Mouse (Mus musculus) stomach, postnatal 0 days (tissue): ENCODE measurements at regions not wholly inside any gene's neighbourhood (a gene's known extent, or its start where the extent isn't known, plus 50 kb on each side); places are given as distances from the start of the nearest gene placed in this dataset.
"Not testable (repeated sequence)": the region's sequence is repeated elsewhere in the genome, so short reads cannot be mapped to it uniquely, and the experiment has no call there.

Experiments used
- CTCF ChIP-seq: IDR thresholded peaks from 2 replicates; pipeline ENCODE4 v1.5.1; 2016; ENCODE audit warnings: antibody characterized with exemption, low read depth, mild to moderate bottlenecking, moderate library complexity
- EP300 ChIP-seq: optimal IDR thresholded peaks from 2 replicates; pipeline ENCODE3; 2016; ENCODE audit warnings: antibody characterized with exemption

DNA sequence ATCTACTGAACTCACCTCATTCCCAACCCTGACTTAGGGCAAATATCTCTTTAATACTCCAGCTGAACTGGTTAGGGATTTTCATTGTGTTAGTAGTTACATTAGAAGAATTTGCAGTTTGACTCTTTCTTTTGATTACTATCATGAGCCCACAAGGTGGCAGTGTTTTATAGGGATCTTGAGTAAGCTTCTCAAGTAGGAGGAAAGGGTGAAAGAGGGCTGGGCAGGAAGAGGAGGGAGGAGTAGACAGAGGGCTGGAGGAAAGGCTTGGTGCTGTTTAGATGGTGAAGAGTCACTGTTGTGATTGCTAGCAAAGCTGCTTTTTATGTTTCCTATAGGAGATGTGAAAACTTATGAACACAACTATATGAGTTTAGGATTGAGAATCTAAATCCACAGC is 793.1 kb downstream of the Dad1 start:
- not testable (repeated sequence) for TF ChIP-seq CTCF, EP300
